Mouse (Mus musculus) neural tube, embryonic 12.5 days (tissue): ENCODE measurements around the gene Porcn. TPM values are rescaled to one million over a fixed set of nuclear protein-coding genes. Genes with fewer than 3 reads are reported as not detected.

Experiments
- ATAC-seq: fragments of 200-750 bp; cut with Nextera tagmentation; 2 replicates; pipeline ENCODE4 v1.8.0; 2017; ENCODE audit warnings: low read depth, mild to moderate bottlenecking, moderate TSS enrichment, moderate library complexity; ENCODE audit not compliant: low FRiP score
- H3K27ac ChIP-seq: fragments of 300-500 bp; sonication (generic); 2 replicates; pipeline ENCODE4 v1.5.1; 2016
- H3K27me3 ChIP-seq: fragments of 300-500 bp; sonication (generic); replicated peaks from 2 replicates; pipeline ENCODE4 v1.6.1; 2016; ENCODE audit warnings: mild to moderate bottlenecking
- H3K36me3 ChIP-seq: fragments of 300-500 bp; sonication (generic); 2 replicates; pipeline ENCODE4 v1.6.1; 2016; ENCODE audit warnings: mild to moderate bottlenecking
- H3K4me1 ChIP-seq: fragments of 300-500 bp; sonication (generic); 2 replicates; pipeline ENCODE4 v1.6.1; 2016
- H3K4me2 ChIP-seq: fragments of 300-500 bp; sonication (generic); replicated peaks from 2 replicates; pipeline ENCODE4 v1.6.1; 2016; ENCODE audit warnings: mild to moderate bottlenecking
- H3K4me3 ChIP-seq: fragments of 300-500 bp; sonication (generic); 2 replicates; pipeline ENCODE4 v1.5.1; 2016
- H3K9ac ChIP-seq: fragments of 300-500 bp; sonication (generic); 2 replicates; pipeline ENCODE4 v1.6.1; 2016; ENCODE audit warnings: mild to moderate bottlenecking
- H3K9me3 ChIP-seq: fragments of 300-500 bp; sonication (generic); 2 replicates; pipeline ENCODE4 v1.6.1; 2016; ENCODE audit warnings: mild to moderate bottlenecking
- WGBS: fragments of 180-500 bp; shearing (Covaris S2); methylation state at CpG from one replicate; pipeline ENCODE4 v1.1.7; 2016; 5-methylcytosine and 5-hydroxymethylcytosine counted together
- polyA plus RNA-seq: library from polyadenylated mRNA; unstranded; fragments of >200 nt; fragmentation: Nextera tagmentation; extraction: Ambion mirVana; gene quantifications from 2 replicates; pipeline ENCODE4 v1.2.1, GENCODE M21; 2016

Gene Porcn
- polyA plus RNA-seq, 1 experiment from 2014 or later, result 36.2 TPM

- Histone ChIP-seq H3K27ac (no peak overlapping the region), H3K9me3 (no peaks in the 10 kb centered on the region), H3K4me2 (no peak overlapping the region), H3K4me1 (no peaks in the 10 kb centered on the region), H3K9ac (no peak overlapping the region), H3K36me3 (peaks cover 2% of the 10 kb centered on the region), H3K27me3 (no peaks in the 10 kb centered on the region), H3K4me3 (no peak overlapping the region)
- ATAC-seq, result no peak
- 89% methylated on average over 10 of the region's 10 CpGs for WGBS
Observed at GRCm38 (mm10) chrX:8204076-8204475, 2.2 kb downstream of the Porcn start.

- Histone ChIP-seq H3K27me3 (no peaks in the 10 kb centered on the region), H3K27ac (no peak overlapping the region), H3K4me3 (no peak overlapping the region), H3K4me2 (no peak overlapping the region), H3K36me3 (peaks cover 4% of the 10 kb centered on the region), H3K4me1 (no peaks in the 10 kb centered on the region), H3K9ac (no peak overlapping the region), H3K9me3 (no peaks in the 10 kb centered on the region)
- WGBS, result 90% methylated on average over 14 of the region's 14 CpGs
- ATAC-seq, result no peak
Observed at GRCm38 (mm10) chrX:8203105-8203504, 3.2 kb downstream of the Porcn start.

GRCm38 (mm10) chrX:8193419-8193723 is 13.0 kb downstream of the Porcn start, which contains the start of gene Ebp:
TSS of gene Ebp (minus strand) at chrX:8193512.
- 20% methylated on average over 10 of the region's 10 CpGs for WGBS
- Histone ChIP-seq H3K4me1 (0 out of 2 replicates have a peak, but pooled peaks cover 4% of the 10 kb centered on the region), H3K36me3 (no peaks in the 10 kb centered on the region), H3K9ac (peak within 1 kb of the TSS; percentile 52), H3K4me3 (peak within 1 kb of the TSS; percentile 50), H3K4me2 (peak within 1 kb of the TSS; percentile 62), H3K27ac (peak within 1 kb of the TSS; percentile 59; the same call in 1 of the 2 replicates), H3K9me3 (no peaks in the 10 kb centered on the region), H3K27me3 (no peaks in the 10 kb centered on the region)
- ATAC-seq, result peak; percentile 46

GRCm38 (mm10) chrX:8192640-8193418 is 13.5 kb downstream of the Porcn start:
- H3K36me3 ChIP-seq, result no peaks in the 10 kb centered on the region
- peak overlapping the region; percentile 52 for H3K9ac ChIP-seq
- peak overlapping the region; percentile 62 for H3K4me2 ChIP-seq
- peak overlapping the region; percentile 50 for H3K4me3 ChIP-seq
- no peaks in the 10 kb centered on the region for H3K27me3 ChIP-seq
- H3K27ac ChIP-seq, result peak overlapping the region; percentile 59; the same call in 1 of the 2 replicates
- 12% methylated on average over 38 of the region's 38 CpGs for WGBS
- 0 out of 2 replicates have a peak, but pooled peaks cover 4% of the 10 kb centered on the region for H3K4me1 ChIP-seq
- no peaks in the 10 kb centered on the region for H3K9me3 ChIP-seq
- ATAC-seq, result peak; percentile 98

- H3K9me3 ChIP-seq, result no peaks in the 10 kb centered on the region
- WGBS, result 10% methylated on average over 13 of the region's 13 CpGs
- H3K27me3 ChIP-seq, result no peaks in the 10 kb centered on the region
- H3K9ac ChIP-seq, result peak overlapping the region; percentile 52
- H3K4me3 ChIP-seq, result peak overlapping the region; percentile 50
- peak overlapping the region; percentile 62 for H3K4me2 ChIP-seq
- no peaks in the 10 kb centered on the region for H3K36me3 ChIP-seq
- peak overlapping the region; percentile 59; the same call in 1 of the 2 replicates for H3K27ac ChIP-seq
- ATAC-seq, result no peak
- H3K4me1 ChIP-seq, result 0 out of 2 replicates have a peak, but pooled peaks cover 4% of the 10 kb centered on the region
Observed at GRCm38 (mm10) chrX:8192126-8192639, 14.1 kb downstream of the Porcn start.

- 18% methylated on average over 7 of the region's 7 CpGs for WGBS
- Histone ChIP-seq H3K4me3 (no peak overlapping the region), H3K27me3 (no peaks in the 10 kb centered on the region), H3K4me1 (no peaks in the 10 kb centered on the region), H3K27ac (no peak overlapping the region), H3K4me2 (no peak overlapping the region), H3K36me3 (peaks cover 4% of the 10 kb centered on the region; the same call in 1 of the 2 replicates), H3K9ac (no peak overlapping the region), H3K9me3 (no peaks in the 10 kb centered on the region)
- no peak for ATAC-seq
Observed at GRCm38 (mm10) chrX:8182871-8183540, 23.3 kb downstream of the Porcn start.

- no peak overlapping the region for H3K9ac ChIP-seq
- no peak overlapping the region for H3K4me2 ChIP-seq
- H3K36me3 ChIP-seq, result no peaks in the 10 kb centered on the region
- ATAC-seq, result no peak
- H3K4me1 ChIP-seq, result no peaks in the 10 kb centered on the region
- 91% methylated on average over 5 of the region's 5 CpGs for WGBS
- no peaks in the 10 kb centered on the region for H3K27me3 ChIP-seq
- no peak overlapping the region for H3K4me3 ChIP-seq
- no peaks in the 10 kb centered on the region for H3K9me3 ChIP-seq
- no peak overlapping the region for H3K27ac ChIP-seq
Observed at GRCm38 (mm10) chrX:8179646-8180045, 26.7 kb downstream of the Porcn start.

GRCm38 (mm10) chrX:8178871-8179270 is 27.5 kb downstream of the Porcn start:
- no peak for ATAC-seq
- no peaks in the 10 kb centered on the region for H3K4me1 ChIP-seq
- H3K4me3 ChIP-seq, result no peak overlapping the region
- H3K9me3 ChIP-seq, result no peaks in the 10 kb centered on the region
- H3K4me2 ChIP-seq, result no peak overlapping the region
- no peaks in the 10 kb centered on the region for H3K36me3 ChIP-seq
- 96% methylated on average over 2 of the region's 2 CpGs for WGBS
- no peak overlapping the region for H3K9ac ChIP-seq
- H3K27me3 ChIP-seq, result no peaks in the 10 kb centered on the region
- H3K27ac ChIP-seq, result no peak overlapping the region

GRCm38 (mm10) chrX:8175504-8176385 is 30.6 kb downstream of the Porcn start, which contains the start of gene Tbc1d25:
TSS of gene Tbc1d25 (minus strand) at chrX:8176181.
- peak; percentile 92 for ATAC-seq
- Histone ChIP-seq H3K36me3 (no peaks in the 10 kb centered on the region), H3K27ac (no peak within 1 kb of the TSS)

GRCm38 (mm10) chrX:8175169-8175503 is 31.2 kb downstream of the Porcn start:
- H3K4me2 ChIP-seq, result peak overlapping the region; percentile 55
- 16% methylated on average over 4 of the region's 4 CpGs for WGBS
- no peaks in the 10 kb centered on the region for H3K4me1 ChIP-seq
- H3K9ac ChIP-seq, result peak overlapping the region; percentile 48
- peak overlapping the region; percentile 50 for H3K4me3 ChIP-seq
- H3K27me3 ChIP-seq, result no peaks in the 10 kb centered on the region
- H3K36me3 ChIP-seq, result no peaks in the 10 kb centered on the region
- peak; percentile 26; the same call in 1 of the 2 replicates for ATAC-seq
- H3K9me3 ChIP-seq, result no peaks in the 10 kb centered on the region
- H3K27ac ChIP-seq, result no peak overlapping the region

More at GRCm38 (mm10) chrX:8175504-8176385, 30.6 kb downstream of the Porcn start, which contains the start of gene Tbc1d25:
- Histone ChIP-seq H3K9me3 (no peaks in the 10 kb centered on the region), H3K9ac (peak within 1 kb of the TSS; percentile 48), H3K4me2 (peak within 1 kb of the TSS; percentile 55), H3K4me3 (peak within 1 kb of the TSS; percentile 50), H3K4me1 (no peaks in the 10 kb centered on the region), H3K27me3 (no peaks in the 10 kb centered on the region)
- 11% methylated on average over 55 of the region's 56 CpGs for WGBS

- WGBS, result 84% methylated on average over 10 of the region's 10 CpGs
Observed at GRCm38 (mm10) chrX:8167716-8168647, 38.3 kb downstream of the Porcn start.

More at GRCm38 (mm10) chrX:8167716-8168647, 38.3 kb downstream of the Porcn start:
- Histone ChIP-seq H3K4me2 (no peak overlapping the region), H3K36me3 (0 out of 2 replicates have a peak, but pooled peaks cover 3% of the 10 kb centered on the region), H3K27ac (no peak overlapping the region), H3K4me3 (no peak overlapping the region), H3K27me3 (no peaks in the 10 kb centered on the region), H3K9me3 (no peaks in the 10 kb centered on the region), H3K4me1 (no peaks in the 10 kb centered on the region), H3K9ac (no peak overlapping the region)
- no peak for ATAC-seq
